Mouse (Mus musculus): ENCODE measurements at regions not wholly inside any gene's neighbourhood (a gene's known extent, or its start where the extent isn't known, plus 50 kb on each side); places are given as distances from the start of the nearest gene placed in this dataset.
A peak's percentile ranks its signal among the peaks of the same experiment; 100 is the strongest.

DNA sequence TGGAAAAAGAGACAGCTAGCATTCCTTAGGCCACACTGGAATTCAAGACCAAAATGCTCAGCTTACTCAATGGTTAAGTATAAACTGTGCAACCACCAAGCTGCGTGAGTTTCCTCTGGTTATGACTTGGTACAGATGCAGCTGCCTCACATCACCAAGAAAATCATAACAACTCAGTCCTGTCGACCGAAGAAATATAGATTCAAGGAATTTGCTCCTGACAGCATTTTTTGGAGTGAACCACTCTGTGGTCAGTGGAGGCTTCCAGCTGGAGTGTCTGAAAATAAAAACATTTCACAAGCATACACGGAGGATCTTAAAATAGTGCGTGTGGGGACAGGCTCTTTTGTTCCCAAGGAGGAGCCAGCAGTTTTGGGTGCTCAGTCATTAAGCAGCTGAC is 253.8 kb downstream of the Bckdhb start:
- peak; percentile 82 for DNase-seq

DNA sequence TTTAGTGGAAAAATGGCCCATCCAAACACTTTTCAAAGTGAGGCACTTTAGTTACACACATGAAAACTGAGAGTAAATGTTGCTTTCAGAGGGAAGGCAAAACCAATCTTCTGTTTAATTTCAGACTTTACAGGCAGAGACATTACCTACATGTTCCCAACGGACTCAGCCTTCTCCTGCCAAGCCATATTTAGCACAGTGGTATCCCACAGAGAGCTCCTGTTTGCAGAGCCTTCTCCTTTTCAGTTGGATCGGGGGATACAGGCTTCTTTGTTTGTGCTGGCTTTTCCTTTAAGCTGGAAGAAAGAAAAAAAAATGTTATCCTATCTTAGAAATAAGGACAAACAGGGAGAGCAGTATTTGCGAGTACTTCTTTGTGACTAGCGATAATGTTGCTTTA is 254.3 kb downstream of the Bckdhb start:
- no peak for DNase-seq

DNA sequence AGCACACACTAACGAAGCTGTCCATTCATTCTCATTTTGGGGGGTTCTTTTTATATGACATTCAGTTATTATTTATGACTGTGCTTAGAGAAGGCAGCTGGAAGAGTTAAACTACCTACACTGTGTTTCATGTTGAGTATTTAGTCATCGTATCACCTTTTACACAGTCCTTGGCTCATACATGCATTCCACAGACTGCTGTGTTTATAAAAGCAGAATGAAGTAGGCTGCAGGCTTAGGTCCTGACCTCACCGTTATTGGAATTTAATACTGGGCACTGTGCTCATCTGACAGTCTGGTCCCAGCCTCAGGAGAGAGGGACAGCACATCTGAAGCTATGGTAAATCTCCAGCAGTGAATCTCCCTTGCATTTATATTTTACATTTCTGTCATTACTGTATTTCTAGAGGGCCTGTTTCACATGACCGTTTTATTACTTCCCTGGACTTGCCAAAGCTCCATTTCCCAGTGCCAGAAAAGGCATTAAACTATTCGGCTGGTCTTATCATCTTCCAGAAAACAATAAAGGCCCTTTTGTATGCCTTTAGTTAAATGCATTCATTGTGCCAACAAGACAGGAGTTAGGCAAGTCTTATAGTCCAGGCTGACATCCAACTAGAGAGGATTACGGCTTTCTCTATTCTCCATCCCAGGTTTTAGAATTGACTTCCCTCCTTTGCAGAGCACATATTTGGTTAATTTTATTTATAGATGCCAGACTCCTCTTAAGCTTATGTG is 258.9 kb downstream of the Bckdhb start:
- no peak for DNase-seq

DNA sequence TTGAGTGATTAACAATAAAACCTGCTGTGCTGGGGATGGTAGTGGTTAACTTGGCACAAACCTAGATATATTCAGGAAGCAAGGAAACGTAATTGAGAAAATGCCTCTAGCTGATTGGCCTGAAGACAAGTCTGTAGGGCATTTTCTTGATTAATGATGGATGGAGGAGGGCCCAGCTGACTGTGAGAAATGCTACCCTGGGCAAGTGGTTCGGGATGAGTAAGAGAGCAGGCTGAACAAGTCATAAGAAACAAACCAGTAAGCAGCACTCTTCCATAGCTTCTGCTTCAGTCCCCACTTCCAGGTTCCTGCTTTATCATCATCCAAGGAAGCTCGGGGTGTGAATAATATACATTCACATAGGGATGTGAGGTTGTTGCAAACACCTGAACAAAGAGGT is 262.6 kb downstream of the Bckdhb start:
- DNase-seq, result no peak

DNA sequence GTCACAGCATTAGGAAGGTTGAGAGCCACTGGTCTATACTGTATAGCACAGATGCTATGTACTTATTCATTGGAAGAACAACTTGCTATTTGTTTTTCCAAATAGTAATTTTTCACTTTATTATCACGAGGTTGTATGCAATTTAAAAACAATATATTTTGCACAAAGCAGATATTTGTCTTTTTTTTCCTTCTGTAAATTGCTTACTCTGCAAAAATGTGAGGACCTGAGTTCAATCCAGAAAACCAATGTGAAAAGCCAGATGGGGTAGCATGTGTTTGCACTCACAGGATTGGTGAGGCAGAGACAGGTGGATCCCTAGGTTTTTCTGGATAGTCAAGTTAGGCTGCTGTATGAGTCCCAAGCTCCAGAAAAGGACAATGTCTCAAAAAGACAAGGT is 268.5 kb downstream of the Bckdhb start:
- DNase-seq, result no peak

DNA sequence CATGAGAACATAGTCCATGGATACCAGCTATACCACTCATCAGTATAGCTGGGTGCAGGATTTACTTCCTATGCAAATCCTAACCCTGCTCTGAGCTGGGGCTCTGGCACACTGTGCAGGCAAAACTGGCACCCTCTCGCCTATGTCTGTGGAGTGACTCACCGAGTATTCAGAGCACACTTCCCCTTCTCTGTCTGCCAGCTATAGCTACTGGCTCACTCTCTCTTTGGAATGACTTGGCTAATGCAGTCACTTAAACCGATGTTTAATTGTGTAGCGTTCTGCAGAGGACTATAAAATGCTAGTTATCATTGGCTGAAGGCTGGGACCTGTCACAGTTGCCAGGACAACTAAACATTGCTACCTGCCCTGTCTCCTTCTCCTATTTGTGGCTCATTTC is 269.8 kb downstream of the Bckdhb start:
- DNase-seq, result peak; percentile 78

DNA sequence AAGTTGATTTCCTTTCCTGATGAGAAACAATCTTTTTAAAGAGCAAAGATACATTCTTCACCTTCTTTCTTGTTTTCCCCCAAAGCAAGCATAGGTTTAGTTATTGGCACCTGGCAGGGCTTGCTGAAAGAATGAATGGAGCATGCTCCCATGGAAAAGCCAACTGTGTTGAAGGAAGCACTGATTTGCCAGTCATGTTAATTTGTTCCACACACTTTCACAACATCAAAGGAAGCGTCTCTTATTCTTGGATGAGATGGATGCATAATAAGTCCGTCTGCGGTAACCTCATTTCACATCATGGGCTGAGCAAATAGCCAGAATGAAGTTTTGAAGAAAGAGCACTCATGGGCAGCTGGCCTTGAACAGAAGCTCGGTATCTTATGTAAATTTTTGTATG is 270.4 kb downstream of the Bckdhb start:
- peak; percentile 12 for DNase-seq

DNA sequence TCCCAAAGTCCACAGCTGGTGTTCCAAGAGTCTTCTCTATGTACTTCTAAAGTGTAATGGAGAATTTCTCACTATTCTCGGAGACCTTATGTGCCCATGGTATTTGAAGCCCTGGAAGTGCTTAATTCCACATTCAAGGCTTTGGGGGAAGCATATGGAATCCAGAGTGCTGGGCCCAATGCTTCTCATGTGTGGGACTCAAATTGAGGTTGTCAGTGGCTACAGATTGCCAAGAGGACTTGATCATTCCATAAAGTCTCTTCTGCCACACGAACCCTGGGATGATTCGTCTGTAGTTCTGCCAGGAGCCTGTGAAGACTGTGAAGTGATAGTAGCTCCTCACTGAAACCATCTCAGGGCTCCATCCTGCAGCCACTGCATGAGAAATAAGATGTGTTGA is 275.3 kb downstream of the Bckdhb start:
- DNase-seq, result peak; percentile 46

DNA sequence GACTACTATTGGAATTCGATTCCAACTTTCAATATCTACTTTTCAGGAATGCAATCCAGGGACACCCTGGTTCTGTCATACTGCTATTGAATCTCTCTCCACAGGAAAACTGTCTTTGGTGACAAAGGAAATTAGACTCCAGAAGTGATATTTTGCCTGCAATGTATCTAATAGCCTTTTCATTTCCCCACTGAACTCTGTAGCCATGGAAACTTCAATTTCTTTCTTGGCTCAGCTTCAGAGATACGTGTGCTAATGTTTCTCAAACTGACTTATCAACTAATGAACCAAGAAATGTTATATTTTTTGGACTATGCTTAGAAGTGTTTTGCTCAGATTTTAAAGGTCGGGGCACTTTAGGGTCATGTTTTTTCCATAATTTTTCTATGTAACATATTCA is 279.1 kb downstream of the Bckdhb start:
- no peak for DNase-seq

DNA sequence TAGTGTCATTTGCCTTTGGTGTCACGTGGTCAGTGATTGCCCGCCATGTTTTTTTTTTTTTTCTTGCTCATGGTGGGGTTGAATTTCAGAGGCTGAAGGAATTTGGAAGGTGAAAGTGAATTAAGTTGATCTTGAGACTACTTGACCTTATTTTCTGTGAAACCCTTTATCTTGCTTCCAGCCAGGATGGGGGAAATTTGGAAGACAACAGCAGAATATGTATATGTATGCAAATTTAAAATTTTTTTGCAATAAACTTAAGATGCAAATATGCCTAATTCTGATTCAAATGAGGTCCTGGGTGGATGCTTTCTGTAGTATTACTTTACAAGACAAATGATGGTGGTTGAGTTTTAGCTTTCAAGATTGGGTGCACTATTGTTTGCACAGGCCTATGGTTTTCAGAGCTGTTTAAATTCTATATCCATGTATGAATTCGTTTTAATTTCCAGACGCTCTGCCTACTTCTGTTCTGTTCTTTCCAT is 315.6 kb downstream of the Bckdhb start:
- DNase-seq, result no peak

DNA sequence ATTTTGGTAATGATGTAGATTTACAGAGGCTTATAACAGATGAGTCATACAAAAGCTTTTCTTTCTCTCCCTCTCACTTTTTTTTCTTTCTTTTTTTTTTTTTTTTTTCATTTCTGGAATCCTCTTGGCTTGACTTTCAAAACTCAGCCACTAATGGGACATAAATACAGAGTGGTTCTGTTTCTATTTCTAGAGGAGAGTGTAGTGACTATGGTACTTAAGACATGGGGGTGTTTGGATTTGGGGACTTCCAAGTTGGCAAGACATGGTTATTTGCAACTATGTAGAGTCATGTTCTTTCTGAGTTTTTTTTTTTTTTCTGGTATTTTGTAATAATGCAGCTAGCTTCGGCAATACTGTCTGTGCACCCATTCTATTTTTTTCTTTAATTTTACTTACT is 324.8 kb downstream of the Bckdhb start:
- no peak for DNase-seq

DNA sequence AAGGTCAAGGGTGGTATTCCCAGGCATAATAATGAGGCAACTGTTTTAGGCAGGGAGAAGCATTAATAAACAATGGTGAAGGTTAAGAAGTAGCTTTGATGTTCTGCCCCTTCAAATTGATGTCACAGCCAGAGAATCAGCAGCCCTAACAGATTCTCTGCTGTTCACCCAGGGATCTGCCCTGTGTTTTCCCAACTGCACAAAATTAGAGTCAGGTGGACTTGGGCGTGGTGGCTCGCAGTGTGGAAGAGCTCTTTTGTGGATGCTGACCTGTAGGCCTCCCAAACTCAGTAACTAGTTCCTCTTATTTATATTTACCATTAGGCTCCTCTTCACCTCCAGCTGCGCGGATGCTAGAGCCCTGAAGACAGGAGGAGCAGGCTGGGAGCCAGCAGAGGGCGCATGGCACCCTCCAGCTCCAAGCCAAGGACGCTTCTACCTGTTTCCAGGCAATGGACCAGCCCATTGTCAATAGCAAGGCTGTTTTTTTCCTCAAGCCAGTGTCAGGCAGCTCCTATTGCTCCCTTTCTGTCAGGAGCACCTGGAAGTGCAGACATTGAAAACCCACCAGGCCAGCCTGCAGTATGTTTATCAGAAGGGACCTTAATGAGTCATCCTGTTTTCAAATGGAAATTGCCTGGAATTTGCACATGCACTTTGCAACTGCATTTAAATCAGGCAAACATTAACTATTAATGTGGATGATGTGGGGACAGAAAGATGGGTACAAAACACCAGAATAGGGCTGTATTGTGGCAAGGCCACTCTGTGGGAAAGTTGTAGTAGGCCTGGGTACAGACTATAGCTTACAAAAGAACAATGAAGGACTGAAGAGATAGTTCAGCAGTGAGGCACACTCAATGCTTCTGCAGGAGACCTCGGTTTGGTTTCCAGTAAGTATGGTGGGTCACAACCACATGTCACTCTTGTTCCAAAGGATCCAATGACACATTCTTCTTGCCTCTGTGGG is 328.4 kb downstream of the Bckdhb start:
- no peak for DNase-seq

DNA sequence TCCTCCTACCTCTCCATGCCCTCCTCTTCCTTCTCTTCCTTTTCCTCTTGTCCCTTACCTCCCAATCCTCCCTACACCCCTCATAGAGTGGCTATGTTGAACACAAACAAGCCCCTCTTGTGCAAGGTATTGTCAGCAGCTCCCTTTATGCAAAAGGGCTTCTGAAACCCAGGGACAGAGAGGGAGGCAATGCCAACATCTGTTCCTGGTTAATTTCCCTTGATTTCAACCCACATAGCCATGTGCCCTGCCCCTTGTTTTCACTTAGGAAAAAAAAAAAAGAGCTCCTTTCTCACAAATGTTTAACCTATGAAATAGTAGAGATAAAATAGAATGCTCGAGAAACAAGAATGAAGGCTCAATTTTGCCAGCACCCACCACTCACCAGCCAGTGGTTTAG is 333.5 kb downstream of the Bckdhb start:
- no peak for DNase-seq

DNA sequence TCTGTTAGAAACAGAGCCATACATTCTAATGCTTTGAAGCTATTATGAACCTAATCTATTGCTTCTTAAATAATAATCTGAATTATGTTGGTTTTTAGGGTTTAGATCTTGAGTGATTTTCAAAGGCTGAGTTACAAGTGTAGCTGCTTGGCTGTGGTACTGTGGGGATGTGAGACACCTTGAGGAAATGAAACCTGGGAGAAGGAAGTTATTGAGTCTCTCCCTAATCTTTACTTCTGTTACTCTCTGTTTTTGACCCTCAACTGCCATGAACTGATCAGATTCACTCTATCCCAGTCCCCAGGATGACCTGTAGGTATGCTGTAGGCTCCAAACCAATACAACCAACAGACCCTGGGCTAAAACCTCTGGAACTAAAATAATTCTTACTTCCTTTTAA is 334.8 kb downstream of the Bckdhb start:
- DNase-seq, result no peak

DNA sequence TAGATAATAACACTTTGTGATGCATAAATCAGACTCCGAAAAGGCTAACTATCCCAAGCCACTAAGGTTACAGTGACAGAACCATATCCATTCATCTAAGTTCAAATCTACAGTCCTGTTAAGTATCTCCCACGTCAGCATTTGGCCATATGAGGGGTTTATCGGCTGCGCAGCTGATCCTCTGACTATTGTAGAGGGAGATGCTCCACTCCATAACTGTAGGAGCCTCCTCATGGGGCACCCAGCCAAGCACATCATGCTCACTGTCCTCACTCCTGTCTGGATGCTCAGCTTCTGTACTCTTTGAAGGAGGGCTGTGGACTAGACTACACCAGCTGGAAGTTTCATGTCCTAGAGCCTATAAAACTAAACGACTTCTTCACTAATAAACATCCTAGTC is 337.2 kb downstream of the Bckdhb start:
- no peak for DNase-seq

DNA sequence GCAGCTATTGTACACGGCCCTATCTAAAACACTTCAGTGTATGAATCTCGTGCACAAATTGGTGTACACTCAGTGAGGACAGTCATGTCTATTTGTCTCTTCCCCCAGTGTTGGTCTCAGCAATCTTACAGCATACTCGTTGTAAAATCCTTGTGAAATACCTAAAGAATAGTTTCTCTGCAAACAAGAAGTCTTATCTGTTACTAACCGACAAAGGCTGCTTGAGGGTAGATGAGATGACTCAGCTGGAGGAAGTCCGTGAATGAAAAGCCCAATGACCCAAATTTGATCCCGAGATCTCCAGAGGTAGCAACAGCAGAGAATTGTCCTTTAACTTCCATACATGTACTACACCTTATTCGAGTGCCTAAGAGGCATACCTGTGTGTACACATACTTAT is 342.0 kb downstream of the Bckdhb start:
- no peak for DNase-seq

DNA sequence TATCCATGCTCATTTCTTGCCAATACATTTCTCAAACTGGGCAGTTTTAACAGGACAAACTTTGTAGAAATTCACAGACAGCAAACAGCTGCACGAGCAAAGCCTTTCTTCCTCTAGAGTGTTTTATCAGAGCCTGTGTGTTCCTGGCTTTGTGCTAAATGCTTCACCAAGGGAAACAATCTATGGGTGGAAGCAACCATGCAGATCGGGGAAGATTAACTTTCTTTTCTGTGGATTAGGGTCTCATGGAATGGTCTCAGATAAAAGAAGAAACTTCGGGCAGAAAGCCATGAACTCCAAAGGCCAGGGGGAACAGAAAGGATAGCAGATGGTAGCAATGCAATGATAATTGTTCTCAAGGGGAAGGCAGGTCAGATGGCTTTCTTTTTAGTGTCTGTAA is 349.7 kb downstream of the Bckdhb start:
- DNase-seq, result no peak

DNA sequence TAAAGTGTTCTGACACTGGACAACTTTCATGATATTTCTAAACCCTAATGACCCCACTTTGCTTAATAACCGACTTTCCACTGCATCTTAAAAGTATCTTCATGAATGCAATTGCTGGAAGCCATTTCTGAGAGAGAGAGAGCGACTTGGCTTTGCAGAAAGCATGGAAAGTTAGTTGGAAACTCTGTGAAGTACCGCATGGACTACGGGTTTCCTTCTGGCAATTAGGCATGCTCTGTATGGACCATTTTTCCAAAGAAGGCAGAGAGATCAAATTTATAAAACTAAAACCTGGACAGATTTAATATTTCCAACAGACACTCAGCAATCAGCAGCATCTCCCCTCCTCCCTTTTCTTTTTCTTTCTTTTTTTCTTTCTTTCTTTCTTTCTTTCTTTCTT is 353.4 kb downstream of the Bckdhb start:
- DNase-seq, result no peak

DNA sequence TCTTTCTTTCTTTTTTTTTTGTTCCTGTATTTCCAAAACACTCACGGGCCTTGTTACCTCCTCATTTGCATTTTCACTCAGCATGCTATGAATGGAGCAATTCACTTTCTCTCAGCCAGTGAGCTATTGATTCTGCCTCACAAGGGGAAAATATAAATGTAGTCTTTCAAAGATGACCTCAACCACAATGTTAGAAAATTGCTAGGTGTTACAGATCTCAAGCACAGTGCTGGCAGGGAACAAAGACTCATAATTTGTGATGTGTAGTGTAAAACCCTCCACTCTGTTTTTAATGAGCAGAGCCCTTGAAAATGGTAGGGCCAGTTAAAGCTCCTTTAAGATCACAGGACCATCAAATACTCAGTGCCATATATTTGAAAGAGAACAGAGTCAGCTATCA is 353.8 kb downstream of the Bckdhb start:
- DNase-seq, result no peak

DNA sequence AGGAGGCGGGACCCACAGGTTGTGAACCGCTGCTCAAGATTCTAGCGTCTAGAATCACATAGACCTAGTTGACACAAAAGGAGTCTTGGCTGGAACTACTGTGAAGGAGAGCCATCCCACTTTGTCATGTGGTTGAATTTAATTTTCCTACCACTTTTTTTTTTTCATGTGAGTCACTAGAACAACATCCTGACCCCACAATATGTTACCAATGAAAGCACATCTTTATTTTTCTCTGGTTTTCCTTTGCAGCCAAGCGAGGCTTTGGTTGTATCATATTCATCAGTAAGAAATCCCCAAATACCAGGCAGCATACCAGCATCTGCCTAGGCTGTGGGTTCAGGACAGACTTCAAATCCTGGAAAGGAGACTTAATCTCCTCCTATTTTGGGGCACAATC is 356.0 kb downstream of the Bckdhb start:
- no peak for DNase-seq

DNA sequence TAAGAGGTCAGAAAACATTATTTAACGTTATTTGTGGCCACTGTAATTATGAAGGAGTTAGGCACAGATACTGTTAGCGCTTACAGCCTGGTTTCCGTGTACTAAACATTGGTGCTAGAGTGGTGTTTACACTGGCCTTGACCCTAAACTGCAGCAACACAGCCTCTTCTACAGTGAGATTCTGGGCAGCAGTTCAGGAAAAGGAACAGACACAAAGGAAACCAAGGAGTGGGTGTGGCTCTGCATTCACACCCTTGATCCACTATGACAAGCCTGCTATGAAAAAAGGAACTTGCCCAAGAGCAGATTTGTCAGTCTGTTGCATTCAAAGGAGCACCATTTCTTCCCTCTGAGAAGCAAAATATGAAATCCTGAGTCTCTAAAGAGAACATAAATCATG is 356.7 kb downstream of the Bckdhb start:
- peak; percentile 92 for DNase-seq

DNA sequence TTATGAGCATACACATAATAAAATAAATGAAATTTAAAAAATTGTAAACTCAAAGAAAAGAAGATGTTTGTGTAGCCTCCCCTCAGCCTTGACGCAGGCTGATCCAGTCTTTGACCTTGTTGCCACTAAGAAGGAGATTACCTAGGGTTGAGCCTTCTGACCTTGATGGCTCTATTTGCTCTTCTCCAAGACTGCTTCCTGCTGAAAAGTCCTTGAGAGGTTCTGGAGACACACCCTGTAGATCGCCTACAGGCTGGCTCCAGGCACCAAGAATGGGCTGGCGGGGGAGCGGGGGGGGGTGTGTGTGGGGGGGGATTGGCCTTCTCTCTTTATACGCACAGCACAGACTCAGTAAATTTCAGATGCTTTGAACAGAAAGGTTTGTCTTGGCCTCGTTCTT is 358.4 kb downstream of the Bckdhb start:
- no peak for DNase-seq

DNA sequence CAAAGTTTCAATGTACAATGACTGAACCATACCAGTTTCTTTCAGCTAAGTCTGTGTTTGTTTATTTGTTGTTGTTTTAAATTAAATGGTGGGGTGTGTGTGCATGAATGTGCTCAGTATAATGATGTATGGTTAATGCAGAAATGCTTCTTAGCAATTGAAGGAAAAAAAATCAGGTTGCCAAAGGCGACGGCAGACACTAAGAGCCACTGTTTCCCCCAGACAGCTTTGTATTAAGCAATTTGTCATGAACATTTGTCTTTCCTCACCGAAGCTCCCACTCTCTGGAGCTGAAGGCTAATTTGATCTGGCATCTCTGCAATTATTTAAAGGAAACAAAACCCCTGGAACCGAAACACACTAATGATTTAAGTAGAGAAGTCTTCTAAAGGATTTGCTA is 360.7 kb downstream of the Bckdhb start:
- no peak for DNase-seq

DNA sequence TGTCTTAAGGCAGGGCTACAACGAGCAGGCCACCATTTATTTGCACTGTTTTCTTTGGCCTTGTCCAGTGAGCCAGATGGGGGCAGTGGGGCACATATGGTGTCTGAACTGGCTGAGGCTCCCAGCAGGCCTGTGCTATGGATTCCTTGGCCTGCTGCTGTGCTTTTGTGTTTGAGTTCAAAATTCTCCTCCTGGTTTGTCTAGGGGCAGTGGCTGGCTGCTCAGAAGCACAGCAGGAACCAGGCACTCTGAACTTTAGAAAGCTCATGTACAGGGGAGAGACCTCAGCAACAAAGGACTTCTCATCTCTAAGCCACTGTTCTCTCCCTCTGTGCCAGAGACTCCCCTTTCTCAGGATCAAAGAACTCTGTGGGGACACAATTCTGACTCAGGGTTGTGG is 370.9 kb downstream of the Bckdhb start:
- no peak for DNase-seq

Measured in heart, adult 11 months (tissue).